Mouse (Mus musculus) ES-Bruce4 (cell line): ENCODE results near the gene C1qtnf4. TPM values are rescaled to one million over a fixed set of nuclear protein-coding genes. Genes with fewer than 3 reads are reported as not detected.

ENCODE experiments used
- H3K27ac ChIP-seq: 2 replicates; pipeline ENCODE4 v1.5.1; 2012; ENCODE audit warnings: low read length, inconsistent platforms; ENCODE audit not compliant: insufficient read depth
- H3K27me3 ChIP-seq: 2 replicates; pipeline ENCODE4 v1.6.1; 2012; ENCODE audit warnings: mild to moderate bottlenecking, low read length, inconsistent platforms; ENCODE audit not compliant: control insufficient read depth, poor library complexity, insufficient read depth, severe bottlenecking
- H3K36me3 ChIP-seq: 2 replicates; pipeline ENCODE4 v1.6.1; 2012; ENCODE audit warnings: inconsistent platforms, mild to moderate bottlenecking, low read length, moderate library complexity; ENCODE audit not compliant: control insufficient read depth, poor library complexity, insufficient read depth, severe bottlenecking
- H3K4me1 ChIP-seq: one replicate; pipeline ENCODE4 v1.8.1; 2011; ENCODE audit warnings: low read length; ENCODE audit not compliant: control insufficient read depth, insufficient read depth
- H3K4me3 ChIP-seq: 2 replicates; pipeline ENCODE4 v1.5.1; 2011; ENCODE audit warnings: low read depth, mild to moderate bottlenecking, low read length
- H3K9ac ChIP-seq: 2 replicates; pipeline ENCODE4 v1.6.1; 2012; ENCODE audit warnings: low read depth, mild to moderate bottlenecking, inconsistent platforms; ENCODE audit not compliant: poor library complexity, severe bottlenecking
- H3K9me3 ChIP-seq: replicated peaks from 2 replicates; pipeline ENCODE4 v1.6.1; 2012; ENCODE audit warnings: mild to moderate bottlenecking, low read length, inconsistent platforms; ENCODE audit not compliant: control insufficient read depth, poor library complexity, insufficient read depth, severe bottlenecking
- CTCF ChIP-seq: IDR thresholded peaks from one replicate; pipeline ENCODE4 v1.8.1; 2011; ENCODE audit warnings: low read depth, low read length
- EP300 ChIP-seq: IDR thresholded peaks from 2 replicates; pipeline ENCODE4 v1.6.1; 2011; ENCODE audit warnings: low read depth, low read length; ENCODE audit not compliant: insufficient read depth
- POLR2A ChIP-seq: IDR thresholded peaks from one replicate; pipeline ENCODE4 v1.8.1; 2011; ENCODE audit warnings: low read length; ENCODE audit not compliant: insufficient read depth
- polyA plus RNA-seq: library from polyadenylated mRNA; stranded (reverse); fragments of >200 nt; gene quantifications from 2 replicates; pipeline ENCODE4 v1.2.4, GENCODE M21; 2011; ENCODE audit warnings: low read depth; ENCODE audit not compliant: missing spikeins, insufficient read depth, insufficient read length

C1qtnf4 gene
- polyA plus RNA-seq, 1 experiment: 0.94 TPM

DNA sequence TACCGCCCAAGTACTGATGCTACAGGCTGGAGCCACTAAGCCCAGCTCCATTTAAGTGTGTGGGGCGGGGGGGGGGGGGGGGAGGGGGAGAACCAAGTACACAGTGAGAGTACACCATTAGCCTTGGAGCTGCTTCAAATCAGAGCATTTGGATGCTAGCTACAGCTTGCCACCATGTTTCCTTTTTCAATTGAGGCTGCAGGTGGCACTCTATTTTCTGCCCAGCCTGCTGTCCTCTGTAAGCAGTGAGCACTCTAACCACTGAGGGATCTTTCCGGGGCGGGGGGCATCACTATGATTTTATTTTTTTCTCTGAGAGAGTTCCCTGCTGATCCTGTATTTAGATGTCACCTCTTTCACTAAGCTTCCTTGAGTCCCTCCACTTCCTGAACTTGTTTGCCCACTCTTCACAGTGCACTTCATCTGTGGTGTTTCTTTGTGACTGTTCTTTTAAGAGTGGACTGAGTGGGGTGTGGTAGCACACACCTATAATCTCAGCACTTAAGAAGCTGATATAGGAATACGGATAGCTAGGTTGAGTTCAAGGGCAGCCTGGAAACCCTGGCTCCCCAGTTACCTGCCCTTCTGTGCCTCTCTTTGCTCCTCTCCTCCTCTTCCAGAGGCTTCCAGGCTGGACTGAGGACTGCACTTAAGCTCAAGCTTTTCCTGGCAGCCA is 7.9 kb upstream of the C1qtnf4 start:
- TF ChIP-seq CTCF (no peak), EP300 (no peak), POLR2A (no peak)
- Histone ChIP-seq H3K36me3 (no peaks in the 10 kb centered on the region), H3K27ac (no peak overlapping the region), H3K4me3 (no peak overlapping the region), H3K9ac (no peak overlapping the region), H3K9me3 (no peaks in the 10 kb centered on the region), H3K27me3 (no peaks in the 10 kb centered on the region), H3K4me1 (no peaks in the 10 kb centered on the region)

DNA sequence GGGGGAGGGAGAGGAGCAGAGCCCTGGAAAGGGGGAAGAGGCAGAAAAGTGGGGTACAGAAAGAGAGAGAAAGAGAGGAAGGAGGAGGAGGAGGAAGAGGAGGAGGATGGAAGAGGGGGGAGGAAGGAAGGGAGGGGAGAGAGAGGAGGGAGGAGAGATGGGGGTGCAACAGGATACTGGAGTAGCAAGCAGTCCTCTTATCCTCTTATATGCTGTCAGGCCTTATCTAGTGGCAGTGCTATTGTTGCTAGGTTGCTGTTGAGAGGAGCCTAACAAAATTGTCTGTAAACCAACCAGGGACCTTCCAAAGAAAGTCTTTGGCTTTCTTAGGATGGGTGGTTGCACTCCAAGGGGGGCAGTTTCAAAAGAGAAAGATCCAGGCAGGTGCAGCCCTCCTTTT is 6.2 kb upstream of the C1qtnf4 start:
- no peaks in the 10 kb centered on the region for H3K27me3 ChIP-seq

GRCm38 (mm10) chr2:90880144-90880785 is 5.4 kb upstream of the C1qtnf4 start:
- no peak for TF ChIP-seq POLR2A
- no peak for TF ChIP-seq CTCF
- no peak for TF ChIP-seq EP300
- Histone ChIP-seq H3K4me1 (no peaks in the 10 kb centered on the region), H3K36me3 (no peaks in the 10 kb centered on the region), H3K4me3 (no peak overlapping the region), H3K9ac (no peak overlapping the region), H3K27ac (no peak overlapping the region), H3K27me3 (no peaks in the 10 kb centered on the region), H3K9me3 (no peaks in the 10 kb centered on the region)

More for the DNA sequence above, 6.2 kb upstream of the C1qtnf4 start:
- Histone ChIP-seq H3K4me1 (no peaks in the 10 kb centered on the region), H3K9me3 (no peaks in the 10 kb centered on the region), H3K4me3 (no peak overlapping the region), H3K27ac (no peak overlapping the region), H3K9ac (no peak overlapping the region), H3K36me3 (no peaks in the 10 kb centered on the region)
- no peak for TF ChIP-seq POLR2A
- no peak for TF ChIP-seq CTCF
- TF ChIP-seq EP300: no peak

DNA sequence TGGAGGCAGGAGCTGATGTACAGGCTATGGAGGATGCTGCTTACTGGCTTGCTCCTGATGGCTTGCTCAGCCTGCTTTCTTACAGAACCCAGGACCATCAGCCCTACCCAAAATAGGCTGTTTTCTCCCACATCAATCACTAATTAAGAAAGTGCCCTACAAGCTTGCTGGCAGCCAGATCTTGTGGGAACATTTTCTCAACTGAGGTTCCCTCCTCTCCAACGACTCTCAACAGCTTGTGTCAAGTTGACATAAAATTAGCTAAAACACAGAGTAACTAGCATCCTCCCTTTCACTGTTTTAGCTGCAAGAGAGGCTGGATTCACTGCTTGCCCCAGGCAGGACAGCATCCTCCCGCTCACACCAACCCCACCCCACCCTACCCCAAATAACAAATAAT is 3.8 kb upstream of the C1qtnf4 start:
- Histone ChIP-seq H3K4me3 (no peak overlapping the region), H3K27me3 (peaks cover 5% of the 10 kb centered on the region; the same call in 1 of the 2 replicates), H3K4me1 (no peaks in the 10 kb centered on the region), H3K9ac (no peak overlapping the region), H3K27ac (no peak overlapping the region), H3K36me3 (no peaks in the 10 kb centered on the region), H3K9me3 (no peaks in the 10 kb centered on the region)
- TF ChIP-seq CTCF: no peak

- no peaks in the 10 kb centered on the region for H3K9me3 ChIP-seq
- H3K9ac ChIP-seq: no peak overlapping the region
- H3K4me3 ChIP-seq: no peak overlapping the region
- TF ChIP-seq CTCF (no peak), POLR2A (no peak), EP300 (no peak)
- no peaks in the 10 kb centered on the region for H3K4me1 ChIP-seq
- no peak overlapping the region for H3K27ac ChIP-seq
- peaks cover 9% of the 10 kb centered on the region for H3K27me3 ChIP-seq
- no peaks in the 10 kb centered on the region for H3K36me3 ChIP-seq
Measured at GRCm38 (mm10) chr2:90886436-90886835, 776 bp downstream of the C1qtnf4 start.

- Histone ChIP-seq H3K9me3 (no peaks in the 10 kb centered on the region), H3K4me1 (no peaks in the 10 kb centered on the region), H3K9ac (no peak overlapping the region), H3K27ac (no peak overlapping the region), H3K4me3 (no peak overlapping the region), H3K36me3 (no peaks in the 10 kb centered on the region), H3K27me3 (peaks cover 9% of the 10 kb centered on the region)
- TF ChIP-seq CTCF: no peak
- no peak for TF ChIP-seq EP300
- no peak for TF ChIP-seq POLR2A
Measured at GRCm38 (mm10) chr2:90887627-90888026, 2.0 kb downstream of the C1qtnf4 start.
